Mouse (Mus musculus): ENCODE data around the gene Gm8220. TPM values are rescaled to one million over a fixed set of nuclear protein-coding genes. Genes with fewer than 3 reads are reported as not detected.
"Not testable (repeated sequence)": the region's sequence is repeated elsewhere in the genome, so short reads cannot be mapped to it uniquely, and the experiment has no call there.

The Gm8220 gene
- not detected in 2 replicates for polyA plus RNA-seq (2016; fragmentation: Nextera tagmentation; extraction: Ambion mirVana)

- not testable (repeated sequence) for ATAC-seq (ENCODE audit: low FRiP score); H3K27ac ChIP-seq; H3K36me3 ChIP-seq (replicated peaks); H3K9me3 ChIP-seq; H3K4me3 ChIP-seq (replicated peaks); H3K4me1 ChIP-seq; H3K9ac ChIP-seq; H3K27me3 ChIP-seq; H3K4me2 ChIP-seq
- WGBS: 93% methylated on average over 2 of the region's 2 CpGs
Observed at GRCm38 (mm10) chr14:44285280-44285679, at the start of gene Gm8220. Gene Gm8220, plus strand, starts transcription at chr14:44285580.

GRCm38 (mm10) chr14:44248039-44248438 lies 37.3 kb upstream of the Gm8220 start:
- H3K4me3 ChIP-seq (replicated peaks): no peak overlapping the region
- H3K4me2 ChIP-seq: no peak overlapping the region
- H3K4me1 ChIP-seq: no peaks in the 10 kb centered on the region
- WGBS: 92% methylated on average over 16 of the region's 16 CpGs
- no peak for ATAC-seq (ENCODE audit: low FRiP score)
- H3K9ac ChIP-seq: no peak overlapping the region
- no peak overlapping the region for H3K27ac ChIP-seq
- no peaks in the 10 kb centered on the region for H3K36me3 ChIP-seq (replicated peaks)
- H3K9me3 ChIP-seq: peaks cover 6% of the 10 kb centered on the region; the same call in 1 of the 2 replicates
- H3K27me3 ChIP-seq: no peaks in the 10 kb centered on the region

- not testable (repeated sequence) for H3K4me1 ChIP-seq; H3K9ac ChIP-seq; H3K27me3 ChIP-seq; H3K4me3 ChIP-seq (replicated peaks); H3K27ac ChIP-seq; H3K36me3 ChIP-seq (replicated peaks); H3K4me2 ChIP-seq; ATAC-seq (ENCODE audit: low FRiP score); H3K9me3 ChIP-seq
- 78% methylated on average over 4 of the region's 4 CpGs for WGBS
Observed at GRCm38 (mm10) chr14:44312049-44312448, 26.7 kb downstream of the Gm8220 start.

GRCm38 (mm10) chr14:44338484-44338883 lies 53.1 kb downstream of the Gm8220 start, which contains the start of gene Gm5930:
Gene Gm5930, minus strand, starts transcription at chr14:44338584.
- H3K4me2 ChIP-seq; ATAC-seq (ENCODE audit: low FRiP score); H3K4me3 ChIP-seq (replicated peaks); H3K4me1 ChIP-seq; H3K9me3 ChIP-seq; H3K27me3 ChIP-seq; H3K9ac ChIP-seq; H3K36me3 ChIP-seq (replicated peaks); H3K27ac ChIP-seq: not testable (repeated sequence)
- 80% methylated on average over 1 of the region's 2 CpGs for WGBS

Other genes starting within 250 kb of the Gm8220 start
- gene Ear2, start 182.9 kb upstream of the Gm8220 start, polyA plus RNA-seq (2016; fragmentation: Nextera tagmentation; extraction: Ambion mirVana): not detected in 2 replicates
- not detected in 2 replicates for gene Gm3327, start 161.7 kb upstream of the Gm8220 start, polyA plus RNA-seq (2016; fragmentation: Nextera tagmentation; extraction: Ambion mirVana)
- not detected in 2 replicates for gene Gm8212, start 87.9 kb upstream of the Gm8220 start, polyA plus RNA-seq (2016; fragmentation: Nextera tagmentation; extraction: Ambion mirVana)
- gene 4930503E14Rik, start 72.3 kb upstream of the Gm8220 start, polyA plus RNA-seq (2016; fragmentation: Nextera tagmentation; extraction: Ambion mirVana): not detected in 2 replicates
- gene Gm5930, start 53.0 kb downstream of the Gm8220 start, polyA plus RNA-seq (2016; fragmentation: Nextera tagmentation; extraction: Ambion mirVana): not detected in 2 replicates
- not detected in 2 replicates for gene Gm8229, start 79.8 kb downstream of the Gm8220 start, polyA plus RNA-seq (2016; fragmentation: Nextera tagmentation; extraction: Ambion mirVana)
- gene Gm3371, start 125.1 kb downstream of the Gm8220 start, polyA plus RNA-seq (2016; fragmentation: Nextera tagmentation; extraction: Ambion mirVana): not detected in 2 replicates
- gene Gm8232, start 148.1 kb downstream of the Gm8220 start, polyA plus RNA-seq (2016; fragmentation: Nextera tagmentation; extraction: Ambion mirVana): not detected in 2 replicates
- gene BC061237, start 206.9 kb downstream of the Gm8220 start, polyA plus RNA-seq (2016; fragmentation: Nextera tagmentation; extraction: Ambion mirVana): not detected in 2 replicates
- not detected in 2 replicates for gene Gm17093, start 232.7 kb downstream of the Gm8220 start, polyA plus RNA-seq (2016; fragmentation: Nextera tagmentation; extraction: Ambion mirVana)